Mouse (Mus musculus) right cerebral cortex, adult 2 months (tissue): ENCODE data around the gene Vmn2r47.
"Not testable (repeated sequence)": the region's sequence is repeated elsewhere in the genome, so short reads cannot be mapped to it uniquely, and the experiment has no call there.

Experiments
- DNase-seq, 2 experiments: peaks; one replicate each; pipeline ENCODE4 v3.0.0; 2021 to 2022; ENCODE audit warnings: low spot score in 2 of 2

Gene Vmn2r47

GRCm38 (mm10) chr7:9841225-9841624 is at the start of gene Vmn2r47:
Gene Vmn2r47 (minus strand): TSS chr7:9841325.
- DNase-seq, result not testable (repeated sequence)

GRCm38 (mm10) chr7:9770471-9770870 is 70.7 kb downstream of the Vmn2r47 start, which contains the start of gene Vmn2r46:
Gene Vmn2r46 (minus strand): TSS chr7:9770571.
- not testable (repeated sequence) for DNase-seq
